Mouse (Mus musculus): ENCODE data around the gene Ankfn1. TPM values are rescaled to one million over a fixed set of nuclear protein-coding genes. Genes with fewer than 3 reads are reported as not detected.

Gene Ankfn1
- polyA plus RNA-seq, 1 experiment, result 2.4 TPM

DNA sequence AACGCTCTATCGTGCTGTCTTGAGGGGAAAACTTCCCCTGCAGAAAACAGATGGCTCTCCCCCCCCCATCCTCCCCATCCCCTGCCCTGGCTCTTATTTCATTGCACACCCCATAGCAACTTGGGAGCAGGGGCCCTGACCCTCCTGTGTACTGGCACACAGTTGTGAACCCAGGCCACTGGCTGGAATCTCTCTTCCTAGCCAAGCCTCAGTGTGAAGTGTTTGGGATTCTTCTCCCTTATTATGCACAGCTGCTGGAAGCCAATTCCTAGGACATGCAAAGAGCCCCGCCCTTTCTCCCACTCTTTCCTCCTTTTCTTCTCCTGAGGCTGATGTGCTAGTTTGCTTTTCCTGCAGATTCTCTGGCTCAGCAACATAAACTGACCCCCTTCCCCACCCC, 1.4 kb downstream of the Ankfn1 start:
- WGBS, result 32% methylated on average over 3 of the region's 3 CpGs
- Histone ChIP-seq H3K27ac (ENCODE audit: insufficient read depth, low read length) (no peak overlapping the region), H3K4me1 (ENCODE audit: control insufficient read depth, insufficient read depth, low read length) (no peaks in the 10 kb centered on the region; the same call in none of the 2 replicates), H3K27me3 (ENCODE audit: control insufficient read depth, insufficient read depth, low read length) (no peaks in the 10 kb centered on the region), H3K4me3 (replicated peaks; ENCODE audit: insufficient read depth, low read depth, low read length) (no peak overlapping the region)
- TF ChIP-seq CTCF (IDR thresholded peaks at IDR 0.05; ENCODE audit: borderline replicate concordance, insufficient read depth, low read depth, low read length), result no peak
- no peak for TF ChIP-seq POLR2A (IDR thresholded peaks at IDR 0.05; ENCODE audit: borderline replicate concordance, insufficient read depth, low read length)
- no peak for DNase-seq

GRCm38 (mm10) chr11:89774913-89775312, 2.5 kb downstream of the Ankfn1 start:
- no peak overlapping the region for H3K4me3 ChIP-seq (replicated peaks; ENCODE audit: insufficient read depth, low read depth, low read length)
- TF ChIP-seq POLR2A (IDR thresholded peaks at IDR 0.05; ENCODE audit: borderline replicate concordance, insufficient read depth, low read length), result no peak
- no peak for TF ChIP-seq CTCF (IDR thresholded peaks at IDR 0.05; ENCODE audit: borderline replicate concordance, insufficient read depth, low read depth, low read length)
- H3K4me1 ChIP-seq (ENCODE audit: control insufficient read depth, insufficient read depth, low read length), result no peaks in the 10 kb centered on the region; the same call in none of the 2 replicates
- WGBS, result 96% methylated on average over 3 of the region's 3 CpGs
- no peaks in the 10 kb centered on the region for H3K27me3 ChIP-seq (ENCODE audit: control insufficient read depth, insufficient read depth, low read length)
- no peak overlapping the region for H3K27ac ChIP-seq (ENCODE audit: insufficient read depth, low read length)
- DNase-seq, result no peak

DNA sequence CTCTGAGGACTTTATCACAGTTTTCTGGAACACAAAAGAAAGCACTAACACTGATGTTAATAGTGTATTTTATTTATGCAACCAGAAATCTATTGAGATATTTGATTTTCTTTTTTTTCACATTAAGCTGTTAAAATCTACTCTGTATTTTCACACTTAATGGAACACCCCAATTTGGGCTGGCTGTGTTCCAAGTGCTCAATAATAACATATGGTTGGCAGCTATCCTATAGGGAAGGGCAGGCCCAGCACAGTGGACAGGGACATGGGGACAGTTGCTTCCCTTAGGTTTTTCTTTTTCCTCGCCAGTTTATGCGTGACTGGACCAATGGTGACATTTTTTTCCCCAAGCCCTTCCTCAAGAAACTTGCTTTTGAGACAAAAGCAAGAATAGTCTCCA, 4.5 kb downstream of the Ankfn1 start:
- no peaks in the 10 kb centered on the region for H3K27me3 ChIP-seq (ENCODE audit: control insufficient read depth, insufficient read depth, low read length)

GRCm38 (mm10) chr11:89765770-89766148, 11.7 kb downstream of the Ankfn1 start:
- H3K4me1 ChIP-seq (ENCODE audit: control insufficient read depth, insufficient read depth, low read length), result no peaks in the 10 kb centered on the region
- no peaks in the 10 kb centered on the region for H3K27me3 ChIP-seq (ENCODE audit: control insufficient read depth, insufficient read depth, low read length)
- TF ChIP-seq CTCF (IDR thresholded peaks at IDR 0.05; ENCODE audit: borderline replicate concordance, insufficient read depth, low read depth, low read length) (no peak), POLR2A (IDR thresholded peaks at IDR 0.05; ENCODE audit: borderline replicate concordance, insufficient read depth, low read length) (no peak)
- H3K4me3 ChIP-seq (replicated peaks; ENCODE audit: insufficient read depth, low read depth, low read length), result no peak overlapping the region
- no peak overlapping the region for H3K27ac ChIP-seq (ENCODE audit: insufficient read depth, low read length)
- WGBS, result 43% methylated on average over 2 of the region's 2 CpGs
- DNase-seq, result no peak

More for the DNA sequence above, 4.5 kb downstream of the Ankfn1 start:
- peak; percentile 25 to 58 for DNase-seq
- WGBS, result 17% methylated on average over 2 of the region's 2 CpGs
- Histone ChIP-seq H3K4me1 (ENCODE audit: control insufficient read depth, insufficient read depth, low read length) (no peaks in the 10 kb centered on the region; the same call in none of the 2 replicates), H3K4me3 (replicated peaks; ENCODE audit: insufficient read depth, low read depth, low read length) (no peak overlapping the region), H3K27ac (ENCODE audit: insufficient read depth, low read length) (no peak overlapping the region)
- TF ChIP-seq POLR2A (IDR thresholded peaks at IDR 0.05; ENCODE audit: borderline replicate concordance, insufficient read depth, low read length) (no peak), CTCF (IDR thresholded peaks at IDR 0.05; ENCODE audit: borderline replicate concordance, insufficient read depth, low read depth, low read length) (no peak)

GRCm38 (mm10) chr11:89765014-89765769, 12.3 kb downstream of the Ankfn1 start:
- H3K27me3 ChIP-seq (ENCODE audit: control insufficient read depth, insufficient read depth, low read length), result no peaks in the 10 kb centered on the region
- 28% methylated on average over 2 of the region's 2 CpGs for WGBS

GRCm38 (mm10) chr11:89733973-89734693, 43.3 kb downstream of the Ankfn1 start:
- TF ChIP-seq POLR2A (IDR thresholded peaks at IDR 0.05; ENCODE audit: borderline replicate concordance, insufficient read depth, low read length), result no peak
- no peak for TF ChIP-seq CTCF (IDR thresholded peaks at IDR 0.05; ENCODE audit: borderline replicate concordance, insufficient read depth, low read depth, low read length)
- H3K4me3 ChIP-seq (replicated peaks; ENCODE audit: insufficient read depth, low read depth, low read length), result no peak overlapping the region
- WGBS, result 75% methylated on average over 10 of the region's 10 CpGs
- H3K27ac ChIP-seq (ENCODE audit: insufficient read depth, low read length), result no peak overlapping the region
- DNase-seq, result no peak
- H3K4me1 ChIP-seq (ENCODE audit: control insufficient read depth, insufficient read depth, low read length), result no peaks in the 10 kb centered on the region
- no peaks in the 10 kb centered on the region for H3K27me3 ChIP-seq (ENCODE audit: control insufficient read depth, insufficient read depth, low read length)

More at GRCm38 (mm10) chr11:89765014-89765769, 12.3 kb downstream of the Ankfn1 start:
- TF ChIP-seq CTCF (IDR thresholded peaks at IDR 0.05; ENCODE audit: borderline replicate concordance, insufficient read depth, low read depth, low read length) (no peak), POLR2A (IDR thresholded peaks at IDR 0.05; ENCODE audit: borderline replicate concordance, insufficient read depth, low read length) (no peak)
- H3K4me1 ChIP-seq (ENCODE audit: control insufficient read depth, insufficient read depth, low read length), result no peaks in the 10 kb centered on the region
- no peak for DNase-seq
- no peak overlapping the region for H3K4me3 ChIP-seq (replicated peaks; ENCODE audit: insufficient read depth, low read depth, low read length)
- H3K27ac ChIP-seq (ENCODE audit: insufficient read depth, low read length), result no peak overlapping the region

GRCm38 (mm10) chr11:89733526-89733925, 43.9 kb downstream of the Ankfn1 start:
- DNase-seq, result no peak
- H3K4me1 ChIP-seq (ENCODE audit: control insufficient read depth, insufficient read depth, low read length), result no peaks in the 10 kb centered on the region
- TF ChIP-seq POLR2A (IDR thresholded peaks at IDR 0.05; ENCODE audit: borderline replicate concordance, insufficient read depth, low read length) (no peak), CTCF (IDR thresholded peaks at IDR 0.05; ENCODE audit: borderline replicate concordance, insufficient read depth, low read depth, low read length) (no peak)

More at GRCm38 (mm10) chr11:89733526-89733925, 43.9 kb downstream of the Ankfn1 start:
- 78% methylated on average over 7 of the region's 7 CpGs for WGBS
- Histone ChIP-seq H3K27ac (ENCODE audit: insufficient read depth, low read length) (no peak overlapping the region), H3K27me3 (ENCODE audit: control insufficient read depth, insufficient read depth, low read length) (no peaks in the 10 kb centered on the region), H3K4me3 (replicated peaks; ENCODE audit: insufficient read depth, low read depth, low read length) (no peak overlapping the region)

All from cerebellum, adult 2 months (tissue).